Mouse (Mus musculus) hindbrain, embryonic 14.5 days (tissue): ENCODE results near the gene Ccdc148. TPM values are rescaled to one million over a fixed set of nuclear protein-coding genes. Genes with fewer than 3 reads are reported as not detected.
A peak's percentile ranks its signal among the peaks of the same experiment; 100 is the strongest.

Experiments
- ATAC-seq: fragments of 200-750 bp; cut with Nextera tagmentation; 2 replicates; pipeline ENCODE4 v1.8.0; 2017; ENCODE audit warnings: moderate number of reproducible peaks, mild to moderate bottlenecking, moderate TSS enrichment, moderate library complexity; ENCODE audit not compliant: low FRiP score
- DNase-seq: peaks from one replicate; pipeline ENCODE4 v3.0.0-alpha.2; 2015; ENCODE audit warnings: low spot score
- H3K27ac ChIP-seq: fragments of 300-500 bp; sonication (generic); 2 replicates; pipeline ENCODE4 v1.5.1; 2014; ENCODE audit warnings: mild to moderate bottlenecking, moderate library complexity
- H3K27me3 ChIP-seq: fragments of 300-500 bp; sonication (generic); 2 replicates; pipeline ENCODE4 v1.6.1; 2014; ENCODE audit warnings: mild to moderate bottlenecking, low read length, mixed read lengths; ENCODE audit not compliant: control insufficient read depth, insufficient read depth
- H3K36me3 ChIP-seq: fragments of 300-500 bp; sonication (generic); replicated peaks from 2 replicates; pipeline ENCODE4 v1.6.1; 2014; ENCODE audit not compliant: control insufficient read depth, insufficient read depth
- H3K4me1 ChIP-seq: fragments of 300-500 bp; sonication (generic); replicated peaks from 2 replicates; pipeline ENCODE4 v1.6.1; 2014; ENCODE audit warnings: antibody characterized with exemption, low read length, mixed read lengths; ENCODE audit not compliant: control insufficient read depth, insufficient read depth
- H3K4me2 ChIP-seq: fragments of 300-500 bp; sonication (generic); replicated peaks from 2 replicates; pipeline ENCODE4 v1.6.1; 2014; ENCODE audit warnings: mild to moderate bottlenecking, moderate library complexity
- H3K4me3 ChIP-seq: fragments of 300-500 bp; sonication (generic); replicated peaks from 2 replicates; pipeline ENCODE4 v1.5.1; 2014; ENCODE audit warnings: mild to moderate bottlenecking, low read length
- H3K9ac ChIP-seq: fragments of 300-500 bp; sonication (generic); 2 replicates; pipeline ENCODE4 v1.6.1; 2014
- H3K9me3 ChIP-seq: fragments of 300-500 bp; sonication (generic); 2 replicates; pipeline ENCODE4 v1.6.1; 2016; ENCODE audit warnings: low read length; ENCODE audit not compliant: control insufficient read depth
- WGBS: fragments of 180-500 bp; shearing (Covaris S2); extraction: QIAGEN DNeasy Blood & Tissue Kit; methylation state at CpG from one replicate; pipeline ENCODE4 v1.1.7; 2014; 5-methylcytosine and 5-hydroxymethylcytosine counted together
- polyA plus RNA-seq: library from polyadenylated mRNA; unstranded; fragments of >200 nt; fragmentation: Nextera tagmentation; extraction: Ambion mirVana; gene quantifications from 2 replicates; pipeline ENCODE4 v1.2.1, GENCODE M21; 2014

Ccdc148 gene
- polyA plus RNA-seq, 1 experiment from 2014 or later, result 3.4 TPM

DNA sequence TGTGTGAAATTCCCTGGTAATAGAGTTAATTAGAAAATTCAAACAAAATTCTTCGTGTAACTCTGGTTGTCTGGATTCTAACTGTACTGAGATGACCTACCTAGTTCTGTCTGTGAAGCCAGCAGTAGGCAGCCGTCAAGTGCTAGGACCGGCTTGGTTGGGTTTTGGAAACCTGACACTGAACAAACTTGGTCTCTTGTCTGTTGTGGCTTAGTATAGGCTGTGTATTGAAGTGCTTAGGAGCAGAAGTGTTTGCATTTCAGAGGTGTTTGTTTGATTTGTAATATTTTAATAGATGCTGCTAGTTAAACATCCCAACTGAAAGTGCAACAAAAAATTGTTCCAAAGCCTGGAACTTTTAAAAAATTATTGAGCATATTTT lies 9.7 kb upstream of the Ccdc148 start:
- no peak overlapping the region for H3K4me3 ChIP-seq
- ATAC-seq (no peak), DNase-seq (no peak)
- no peak overlapping the region for H3K9ac ChIP-seq
- no peaks in the 10 kb centered on the region for H3K27me3 ChIP-seq
- no peaks in the 10 kb centered on the region for H3K9me3 ChIP-seq
- no peak overlapping the region for H3K4me2 ChIP-seq
- WGBS, result 92% methylated on average over 3 of the region's 3 CpGs
- H3K36me3 ChIP-seq, result no peaks in the 10 kb centered on the region
- H3K27ac ChIP-seq, result no peak overlapping the region
- H3K4me1 ChIP-seq, result no peaks in the 10 kb centered on the region

DNA sequence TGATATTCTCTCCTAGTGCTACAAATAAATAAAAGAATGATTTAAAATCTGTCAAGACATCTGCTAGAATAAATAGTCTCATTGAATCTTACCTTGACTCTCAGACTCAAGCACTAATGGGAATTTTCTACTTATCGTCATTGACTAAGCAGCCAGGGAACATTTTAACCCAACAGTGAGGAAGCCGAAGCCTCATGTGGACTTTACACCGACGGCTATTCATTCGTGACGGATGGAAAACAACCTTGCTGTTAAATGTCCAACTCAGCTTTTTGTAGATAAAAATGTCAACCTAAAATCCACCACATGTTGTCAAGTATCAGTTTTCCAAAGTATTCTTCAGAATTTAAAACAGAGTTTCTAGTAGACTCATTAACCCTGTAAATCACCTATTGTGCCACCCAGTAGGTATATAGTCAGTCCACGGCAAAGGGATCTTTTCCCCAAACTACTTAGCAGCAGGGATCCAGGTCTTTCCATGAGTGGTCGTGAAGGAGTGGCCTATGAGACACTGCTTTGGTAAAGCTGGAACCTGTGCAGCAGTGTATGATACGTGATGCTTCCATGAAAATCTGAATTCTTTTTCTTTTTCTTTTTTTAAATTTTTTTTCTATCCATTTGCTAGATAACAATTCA lies 9.2 kb upstream of the Ccdc148 start:
- no peaks in the 10 kb centered on the region for H3K4me1 ChIP-seq
- H3K4me2 ChIP-seq, result no peak overlapping the region
- no peak overlapping the region for H3K27ac ChIP-seq
- ATAC-seq (no peak), DNase-seq (no peak)
- H3K9ac ChIP-seq, result no peak overlapping the region
- H3K4me3 ChIP-seq, result no peak overlapping the region
- H3K36me3 ChIP-seq, result no peaks in the 10 kb centered on the region
- H3K27me3 ChIP-seq, result no peaks in the 10 kb centered on the region
- H3K9me3 ChIP-seq, result no peaks in the 10 kb centered on the region
- 80% methylated on average over 9 of the region's 9 CpGs for WGBS

DNA sequence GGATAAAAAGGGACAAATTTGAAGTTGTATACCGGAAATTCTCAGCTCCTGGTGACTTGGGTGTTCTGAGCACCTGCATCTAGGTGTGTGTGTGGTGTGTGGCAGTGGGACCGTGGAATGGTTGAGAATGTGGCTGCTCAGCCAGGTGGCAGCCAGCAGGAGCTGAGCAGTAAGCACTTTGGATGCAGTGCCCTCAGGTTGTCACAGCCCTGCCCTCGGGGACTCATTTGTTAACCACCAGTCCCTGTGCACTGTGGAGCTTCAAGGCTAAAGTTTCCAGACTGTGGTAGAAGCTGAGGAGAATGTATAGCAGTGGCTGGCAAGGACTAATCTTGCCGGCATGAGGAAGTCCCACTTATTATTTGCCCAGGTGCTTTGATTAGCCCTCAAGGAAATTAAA lies 7.3 kb upstream of the Ccdc148 start:
- ATAC-seq (no peak), DNase-seq (no peak)
- Histone ChIP-seq H3K27ac (no peak overlapping the region), H3K4me3 (no peak overlapping the region), H3K4me2 (no peak overlapping the region), H3K4me1 (peaks cover 10% of the 10 kb centered on the region), H3K36me3 (no peaks in the 10 kb centered on the region), H3K27me3 (no peaks in the 10 kb centered on the region), H3K9ac (no peak overlapping the region), H3K9me3 (no peaks in the 10 kb centered on the region)
- WGBS, result 84% methylated on average over 4 of the region's 4 CpGs

- no peak for ATAC-seq
- Histone ChIP-seq H3K4me2 (no peak overlapping the region), H3K27me3 (no peaks in the 10 kb centered on the region), H3K9ac (no peak overlapping the region), H3K4me1 (peaks cover 12% of the 10 kb centered on the region), H3K36me3 (no peaks in the 10 kb centered on the region), H3K4me3 (no peak overlapping the region), H3K9me3 (no peaks in the 10 kb centered on the region), H3K27ac (no peak overlapping the region)
- no peak for DNase-seq
- WGBS, result 86% methylated on average over 4 of the region's 4 CpGs
These were observed 6.5 kb upstream of the Ccdc148 start for GRCm38 (mm10) chr2:59166976-59167375.

DNA sequence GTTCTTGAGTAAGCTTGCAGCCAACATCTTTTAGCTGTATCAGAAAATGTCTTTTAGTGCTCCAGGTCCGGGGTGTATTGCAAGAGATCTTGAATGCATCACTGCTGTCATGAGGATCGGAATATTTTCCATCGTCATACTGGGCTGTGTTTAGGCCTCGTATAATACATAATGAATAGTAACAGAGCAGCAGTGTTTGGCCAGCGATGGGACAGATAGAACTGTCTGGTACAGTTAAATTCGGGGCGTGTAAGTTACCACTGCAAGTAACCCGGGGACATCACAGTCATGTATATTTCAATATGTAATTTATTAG lies 1.8 kb upstream of the Ccdc148 start:
- H3K4me3 ChIP-seq, result peak overlapping the region; percentile 97
- H3K27me3 ChIP-seq, result no peaks in the 10 kb centered on the region
- peak overlapping the region; percentile 79 for H3K9ac ChIP-seq
- ATAC-seq (no peak), DNase-seq (peak; percentile 27)
- peak overlapping the region; percentile 84; the same call in 1 of the 2 replicates for H3K27ac ChIP-seq
- H3K4me2 ChIP-seq, result peak overlapping the region; percentile 74
- H3K9me3 ChIP-seq, result no peaks in the 10 kb centered on the region
- H3K4me1 ChIP-seq, result peaks cover 12% of the 10 kb centered on the region
- no peaks in the 10 kb centered on the region for H3K36me3 ChIP-seq
- WGBS, result 30% methylated on average over 8 of the region's 8 CpGs

DNA sequence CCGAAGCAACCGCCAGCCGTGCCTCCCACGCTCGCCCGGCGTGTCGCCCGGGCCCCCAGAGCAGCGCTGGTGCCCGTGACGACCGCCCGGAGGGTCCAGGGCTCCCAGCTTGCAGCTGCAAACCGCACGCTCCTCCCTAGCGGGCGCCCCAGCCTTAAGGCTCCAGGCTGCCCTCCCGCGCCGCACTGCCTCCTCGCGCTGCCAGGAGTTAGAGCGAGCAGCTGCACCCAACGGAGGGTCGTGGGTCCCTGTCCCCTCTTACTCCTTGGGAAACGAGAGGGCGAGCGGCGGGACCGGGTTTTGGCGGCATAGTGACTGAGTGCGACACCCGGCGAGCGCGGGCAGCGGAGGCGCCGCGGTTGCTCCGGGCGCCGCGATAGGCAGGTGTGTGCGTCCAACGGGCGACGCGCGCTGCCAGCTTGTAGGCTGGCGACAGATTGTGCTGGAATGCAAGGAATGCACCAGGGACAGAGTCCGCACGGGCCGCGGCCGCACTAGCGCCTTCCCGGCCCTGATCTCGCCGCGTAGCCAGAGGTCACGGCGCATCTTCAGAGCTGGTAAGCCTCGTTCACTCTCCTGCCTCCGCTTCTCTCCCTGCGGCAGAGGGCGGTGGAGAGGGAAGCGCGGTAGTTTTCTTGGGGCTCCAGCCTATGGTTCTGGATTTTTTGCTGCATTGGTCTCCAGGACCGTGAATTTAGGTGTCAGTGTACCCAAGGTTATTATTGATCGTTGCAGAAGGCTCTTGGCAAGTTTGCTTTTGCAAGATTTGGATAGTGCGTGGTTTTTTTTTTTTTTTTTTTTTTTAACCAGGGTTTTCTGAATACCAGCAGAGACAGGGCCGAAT lies 1.2 kb upstream of the Ccdc148 start:
- DNase-seq (peak; percentile 67), ATAC-seq (peak; percentile 74)
- under 1% methylated on average over 70 of the region's 74 CpGs for WGBS
- peak overlapping the region; percentile 74 for H3K4me2 ChIP-seq
- H3K9me3 ChIP-seq, result no peaks in the 10 kb centered on the region
- no peaks in the 10 kb centered on the region for H3K36me3 ChIP-seq
- H3K27me3 ChIP-seq, result no peaks in the 10 kb centered on the region
- peaks cover 12% of the 10 kb centered on the region for H3K4me1 ChIP-seq
- H3K27ac ChIP-seq, result peak overlapping the region; percentile 84
- H3K4me3 ChIP-seq, result peak overlapping the region; percentile 97
- peak overlapping the region; percentile 79 for H3K9ac ChIP-seq

DNA sequence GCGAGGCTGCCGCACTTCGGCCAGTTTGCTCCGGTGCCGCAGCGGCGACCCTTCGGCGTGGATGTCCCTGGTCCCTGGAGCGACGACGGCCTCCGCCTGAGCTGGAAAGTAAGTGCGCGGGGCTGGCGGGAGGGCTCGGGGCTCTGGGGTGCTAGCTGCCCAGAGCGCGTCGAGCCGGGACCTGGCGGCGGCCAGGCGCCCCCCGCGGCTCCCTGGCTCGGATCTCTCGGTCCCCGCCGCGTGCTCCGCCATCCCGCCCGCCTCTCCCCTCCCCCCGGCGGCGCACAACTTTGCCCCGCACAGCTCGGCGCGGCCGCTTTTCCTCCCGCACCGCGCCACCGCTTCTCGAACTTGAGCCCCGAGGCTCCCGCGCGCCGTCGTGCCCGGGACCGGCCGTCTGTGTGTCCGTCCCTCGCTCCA lies 548 bp upstream of the Ccdc148 start:
- Histone ChIP-seq H3K9ac (peak overlapping the region; percentile 79), H3K4me3 (peak overlapping the region; percentile 97), H3K4me1 (peaks cover 12% of the 10 kb centered on the region), H3K27ac (peak overlapping the region; percentile 84), H3K4me2 (peak overlapping the region; percentile 74), H3K27me3 (no peaks in the 10 kb centered on the region), H3K9me3 (no peaks in the 10 kb centered on the region), H3K36me3 (no peaks in the 10 kb centered on the region)
- ATAC-seq (peak; percentile 60), DNase-seq (peak; percentile 30)
- WGBS, result under 1% methylated on average over 51 of the region's 58 CpGs

GRCm38 (mm10) chr2:59159961-59160604 lies 400 bp downstream of the Ccdc148 start:
- Histone ChIP-seq H3K27ac (peak overlapping the region; percentile 1; the same call in 1 of the 2 replicates), H3K4me1 (peaks cover 12% of the 10 kb centered on the region), H3K9me3 (no peaks in the 10 kb centered on the region), H3K4me3 (peak overlapping the region; percentile 97), H3K27me3 (no peaks in the 10 kb centered on the region), H3K4me2 (peak overlapping the region; percentile 74), H3K9ac (peak overlapping the region; percentile 55), H3K36me3 (no peaks in the 10 kb centered on the region)
- 1% methylated on average over 16 of the region's 16 CpGs for WGBS
- ATAC-seq, result peak; percentile 1
- DNase-seq, result peak; percentile 45

GRCm38 (mm10) chr2:59158117-59158516 lies 2.4 kb downstream of the Ccdc148 start:
- WGBS, result 50% methylated on average over 2 of the region's 2 CpGs
- Histone ChIP-seq H3K36me3 (no peaks in the 10 kb centered on the region), H3K9me3 (no peaks in the 10 kb centered on the region), H3K27ac (no peak overlapping the region), H3K4me1 (peaks cover 5% of the 10 kb centered on the region; the same call in 1 of the 2 replicates), H3K9ac (no peak overlapping the region), H3K4me3 (no peak overlapping the region), H3K27me3 (no peaks in the 10 kb centered on the region), H3K4me2 (no peak overlapping the region)
- ATAC-seq (no peak), DNase-seq (no peak)
